Mouse (Mus musculus): Measurements from ENCODE around the gene Aox1.

GRCm38 (mm10) chr1:58099119-58099518 lies 69.4 kb downstream of the Aox1 start:
- TF ChIP-seq CTCF (IDR thresholded peaks at IDR 0.05; ENCODE audit: low read depth, low read length) (no peak), GATA1 (IDR thresholded peaks at IDR 0.05; ENCODE audit: borderline replicate concordance, low read length) (no peak), POLR2AphosphoS5 (IDR thresholded peaks at IDR 0.05; ENCODE audit: insufficient replicate concordance, low read depth, low read length) (no peak)
